Mouse (Mus musculus) adrenal gland, adult 8-10 months (tissue): ENCODE results near the gene Ints13. TPM values are rescaled to one million over a fixed set of nuclear protein-coding genes. Genes with fewer than 3 reads are reported as not detected.

Source experiments
- total RNA-seq, 4 experiments: library from RNA; stranded (reverse); gene quantifications; 2 replicates each; pipeline ENCODE4 v1.2.4; 2022

Gene Ints13
- total RNA-seq, 4 experiments from 2014 or later: 30.0 to 55.3 (median 40.2) TPM

Other genes with a start within 250 kb of the Ints13 start
- gene Itpr2, start 75.6 kb downstream of the Ints13 start, total RNA-seq: 10 to 100 TPM; 40.3 to 45.9 (median 42.7) TPM
- gene Fgfr1op2, start 632 bp downstream of the Ints13 start, total RNA-seq: 100 to 1,000 TPM in 3 of 4 experiments, 10 to 100 TPM in 1; 96.5 to 112 (median 105) TPM
- 10 to 100 TPM; 59.0 to 79.5 (median 69.0) TPM for gene Med21, start 64.7 kb upstream of the Ints13 start, total RNA-seq
- 10 to 100 TPM; 46.1 to 69.9 (median 58.5) TPM for gene Tm7sf3, start 65.0 kb upstream of the Ints13 start, total RNA-seq
- gene Stk38l, start 147.2 kb upstream of the Ints13 start, total RNA-seq: 10 to 100 TPM; 24.0 to 26.8 (median 25.9) TPM
- 1 to 10 TPM; 1.6 to 6.4 (median 3.4) TPM for gene Arntl2, start 218.2 kb upstream of the Ints13 start, total RNA-seq